Mouse (Mus musculus) gastrocnemius, postnatal 25 days (tissue): ENCODE data around the gene Phldb1. TPM values are rescaled to one million over a fixed set of nuclear protein-coding genes. Genes with fewer than 3 reads are reported as not detected.
A peak's percentile ranks its signal among the peaks of the same experiment; 100 is the strongest.
"Not testable (repeated sequence)": the region's sequence is repeated elsewhere in the genome, so short reads cannot be mapped to it uniquely, and the experiment has no call there.

Experiments
- DNase-seq: peaks from one replicate; pipeline ENCODE4 v3.0.0; 2022
- long read RNA-seq, 2 experiments: library from polyadenylated mRNA; stranded (forward); transcript quantifications; one replicate each; pipeline ENCODE4 v2.0.0; 2021
- total RNA-seq, 2 experiments: library from RNA; stranded (reverse); gene quantifications; 1 replicate in 1 of 2; 2 replicates in 1 of 2; pipeline ENCODE4 v1.2.3; 2021

The Phldb1 gene
- 10 to 100 TPM; 38.0 to 40.5 TPM for total RNA-seq
- long read RNA-seq, experiment 1, partial matches to known transcripts, result 2 of 8 reads
- long read RNA-seq, experiment 1, other reads (novel, unspliced or antisense), result 6 of 8 reads
- long read RNA-seq, experiment 2, partial matches to known transcripts, result 5 of 14 reads
- long read RNA-seq, experiment 2, other reads (novel, unspliced or antisense), result 9 of 14 reads

DNA sequence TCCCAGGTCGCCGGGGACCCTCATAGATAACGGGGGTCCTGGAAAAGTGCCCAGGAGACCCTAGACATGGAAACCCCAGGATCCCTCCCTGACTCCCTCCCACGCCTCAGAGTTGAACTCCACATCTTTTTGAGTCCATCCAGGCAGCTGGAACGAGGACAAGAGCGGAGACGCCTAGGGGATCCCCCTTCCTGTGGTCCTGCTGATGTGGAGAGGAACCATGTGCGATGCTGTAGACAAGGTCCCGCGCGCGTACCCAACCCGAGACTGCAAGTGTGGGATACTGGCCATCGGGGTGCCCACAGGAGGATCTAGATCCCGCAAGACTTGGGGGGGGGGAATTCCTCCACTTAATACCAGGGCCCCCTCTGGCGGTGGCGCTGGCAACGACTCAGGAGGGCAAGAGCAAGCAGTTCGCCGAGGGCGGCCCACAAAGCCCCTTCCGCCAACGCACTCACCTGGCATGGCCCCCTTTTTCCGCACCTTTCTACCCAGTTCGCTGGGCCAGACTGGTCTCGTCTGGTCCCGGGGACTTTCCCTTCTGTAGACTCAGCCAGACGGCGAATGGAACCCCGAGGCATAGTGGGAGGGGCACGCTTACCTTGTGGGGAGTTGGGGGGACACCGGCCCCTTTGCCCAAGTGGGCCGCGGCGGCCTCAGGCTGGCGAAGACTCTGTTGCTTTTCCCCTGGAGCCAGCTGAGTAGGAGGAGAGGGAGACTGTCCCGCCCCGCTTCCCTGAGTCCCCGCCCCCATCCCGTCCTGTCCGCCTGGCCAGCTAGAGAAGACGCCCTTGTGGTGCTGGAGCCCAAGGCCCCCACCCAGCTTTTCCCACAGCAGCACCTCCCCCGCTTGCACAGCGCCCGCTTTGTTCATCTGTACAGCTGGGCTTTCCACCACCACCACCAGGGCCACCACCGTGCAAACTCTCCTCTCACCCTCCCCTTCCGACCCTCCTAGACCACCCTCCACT, at the start of gene Phldb1:
Gene Phldb1 (minus strand): TSS at position 675 of the 971 bp plus-strand sequence.
- peak; percentile 88 for DNase-seq

DNA sequence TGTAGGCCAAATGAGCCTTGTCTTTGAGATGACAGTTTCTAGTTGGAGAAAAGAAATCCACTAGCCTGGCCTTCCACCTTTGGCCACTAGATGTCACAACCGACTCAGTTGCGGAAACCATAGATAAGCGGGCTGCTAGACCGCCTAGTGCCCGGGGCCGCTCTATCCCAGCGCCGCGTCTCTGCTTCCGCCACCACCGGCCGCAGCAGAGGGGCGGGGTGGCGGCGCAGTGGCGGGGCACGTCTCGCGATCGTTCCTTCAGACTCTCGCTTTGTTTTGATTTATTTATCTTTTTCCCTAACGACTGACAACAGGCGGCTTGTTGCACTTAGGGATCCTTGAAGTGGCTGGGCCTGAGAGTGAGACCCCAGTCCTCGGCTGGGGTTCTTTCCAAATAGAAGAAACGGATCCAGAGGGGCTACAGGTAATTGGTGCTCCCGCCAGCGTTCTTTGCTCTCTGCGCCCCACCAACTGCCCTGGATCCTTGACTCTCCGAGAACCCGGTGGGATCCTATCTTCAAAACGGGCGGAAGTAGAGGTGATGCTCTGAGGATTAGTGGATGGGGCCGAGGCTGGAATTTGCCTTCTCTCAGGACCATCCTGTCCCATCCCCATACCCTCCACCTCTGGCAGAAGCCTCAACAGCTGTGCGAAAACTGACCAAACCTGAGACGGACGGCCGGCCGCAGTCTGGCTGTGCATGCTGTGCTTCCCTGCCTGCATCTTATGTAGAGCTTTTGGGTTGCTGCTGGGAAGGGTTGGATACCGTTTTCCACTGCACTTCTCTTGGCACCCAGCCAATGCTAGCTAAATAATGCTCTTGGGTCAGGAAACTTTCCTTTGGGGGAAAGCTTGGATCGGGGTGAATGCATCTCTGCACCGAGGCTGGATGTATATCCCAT, 38.0 kb upstream of the Phldb1 start:
- DNase-seq, result peak; percentile 92

DNA sequence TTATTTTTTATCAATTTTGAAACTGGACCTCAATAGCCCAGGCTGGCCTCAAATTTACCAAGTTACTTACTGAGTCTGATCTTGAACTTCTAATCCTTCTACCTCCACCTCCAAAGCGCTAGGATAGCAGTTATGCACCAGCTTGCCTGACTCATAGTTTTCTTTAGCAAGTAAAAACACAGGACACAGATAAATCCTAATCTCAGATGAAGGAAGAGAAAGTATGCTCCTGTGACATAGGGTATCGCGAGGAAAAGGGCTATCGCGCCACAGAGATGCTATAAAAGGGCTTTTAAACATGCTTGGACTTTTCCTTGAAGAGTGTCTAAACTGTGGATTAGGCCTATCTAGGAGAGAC, 37.4 kb upstream of the Phldb1 start:
- no peak for DNase-seq

DNA sequence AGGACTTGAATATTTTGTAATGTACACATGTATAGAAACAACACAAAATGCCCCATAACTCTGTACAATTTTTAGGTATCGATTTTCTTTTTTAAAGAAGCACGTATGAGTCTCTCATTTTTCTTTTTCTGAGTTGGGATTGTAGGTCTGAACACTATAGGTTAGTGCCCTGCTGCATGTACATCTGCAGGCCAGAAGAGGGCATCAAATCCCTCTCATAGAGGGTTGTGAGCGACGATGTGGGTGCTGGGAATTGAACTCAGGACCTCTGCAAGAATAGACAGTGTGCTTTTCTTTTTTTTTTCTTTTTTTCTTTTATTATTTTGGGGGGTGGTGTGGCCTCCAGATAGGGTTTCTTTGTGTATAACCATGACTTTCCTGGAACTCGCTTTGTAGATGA, 36.4 kb upstream of the Phldb1 start:
- no peak for DNase-seq

DNA sequence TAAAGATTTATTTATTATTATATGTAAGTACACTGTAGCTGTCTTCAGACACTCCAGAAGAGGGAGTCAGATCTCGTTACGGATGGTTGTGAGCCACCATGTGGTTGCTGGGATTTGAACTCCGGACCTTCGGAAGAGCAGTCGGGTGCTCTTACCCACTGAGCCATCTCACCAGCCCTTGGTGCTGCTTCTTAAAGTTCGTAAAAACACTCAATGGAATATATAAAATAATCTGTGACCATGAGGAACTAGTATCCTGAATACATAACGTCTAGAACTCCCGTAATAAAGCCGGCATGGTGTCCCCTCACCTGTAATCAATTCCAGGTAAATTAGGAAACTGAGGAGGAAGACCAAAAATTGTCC, 33.0 kb upstream of the Phldb1 start:
- not testable (repeated sequence) for DNase-seq

DNA sequence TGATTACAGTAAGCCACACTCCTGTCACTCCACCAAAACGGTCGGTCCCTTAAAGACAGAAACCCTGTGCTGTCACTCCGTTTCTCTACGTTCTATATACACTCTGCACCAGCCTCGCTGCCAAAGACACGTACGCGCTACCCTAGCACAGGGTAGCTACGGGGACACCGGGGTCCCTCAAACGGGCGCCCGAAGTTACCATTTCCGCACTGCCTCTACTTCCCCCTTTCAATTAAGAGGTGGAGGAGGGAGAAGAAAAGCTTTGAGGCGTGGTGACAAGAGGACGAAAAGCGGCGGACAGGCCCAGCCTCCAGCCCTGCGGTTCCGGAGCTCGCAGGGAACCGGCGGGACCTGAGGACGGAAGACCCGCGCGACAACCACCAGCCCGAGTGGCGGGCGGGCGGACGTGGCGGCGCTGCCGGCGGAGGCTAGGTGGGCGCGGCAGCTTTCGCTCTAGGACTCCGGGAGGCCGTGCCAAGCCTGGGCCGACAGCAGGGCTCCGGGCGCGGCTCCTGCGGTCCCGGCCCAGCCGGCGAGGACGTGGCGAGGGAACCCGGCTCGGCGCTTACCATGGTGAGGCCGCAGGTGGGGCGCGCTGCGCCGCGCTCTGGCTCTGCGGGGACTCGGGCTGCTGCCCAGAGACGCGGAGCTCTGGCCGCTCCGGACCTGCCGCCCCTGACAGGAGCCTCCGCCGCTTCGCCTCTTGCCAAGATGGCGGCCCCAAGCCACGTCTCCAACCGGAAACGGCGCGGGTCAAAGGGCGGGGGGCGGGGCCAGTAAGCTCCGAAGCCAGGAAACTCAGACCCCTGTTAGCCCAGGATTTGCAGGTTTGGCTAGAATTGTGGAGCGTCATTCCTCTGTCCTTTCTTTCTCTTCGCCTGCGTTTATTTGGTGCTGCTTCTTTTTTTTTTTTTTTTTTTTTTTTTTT, 32.4 kb upstream of the Phldb1 start, which contains the start of the genes Arcn1 and Ift46:
Gene Arcn1 (minus strand): TSS at position 745 of the 928 bp plus-strand sequence.
Gene Ift46 (plus strand): TSS at position 808 of the 928 bp plus-strand sequence.
- peak; percentile 85 for DNase-seq

DNA sequence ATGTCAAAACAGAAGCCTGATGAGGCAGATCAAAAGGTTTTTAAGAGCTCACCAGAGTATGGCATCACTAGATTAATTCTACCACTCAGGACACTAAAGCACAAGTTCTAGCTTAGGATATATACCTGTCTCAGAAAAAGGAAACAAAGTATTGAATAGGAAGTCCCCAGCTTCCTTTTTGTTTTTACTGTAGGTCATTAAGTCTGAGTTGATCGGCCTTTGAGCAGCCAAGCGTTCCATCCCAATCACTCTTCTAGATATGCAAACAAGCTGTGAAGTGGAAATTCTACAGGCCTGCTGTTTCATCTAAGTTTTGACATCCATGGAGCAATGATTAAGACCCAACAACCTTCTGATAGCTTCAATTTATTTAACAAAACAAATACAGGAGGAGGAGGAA, 25.9 kb upstream of the Phldb1 start:
- DNase-seq, result no peak

DNA sequence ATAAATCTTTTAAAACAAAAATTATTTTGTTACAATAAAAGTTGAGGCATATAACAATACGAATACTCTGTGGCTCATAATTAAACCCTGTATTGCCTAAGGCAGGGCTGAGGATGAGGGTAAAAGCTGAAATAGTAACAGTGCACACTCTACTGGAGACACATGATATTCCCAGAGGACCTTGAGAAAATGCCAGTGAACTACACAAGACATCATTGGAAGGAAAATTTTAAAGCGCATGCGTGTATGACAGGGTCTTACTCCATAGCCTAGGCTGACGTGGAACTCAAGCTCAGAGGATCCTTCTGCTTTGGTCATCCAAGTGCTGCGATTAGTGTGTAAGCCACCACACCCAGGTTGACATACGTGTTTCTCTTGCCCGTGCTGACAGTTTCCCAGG, 13.5 kb upstream of the Phldb1 start:
- no peak for DNase-seq

DNA sequence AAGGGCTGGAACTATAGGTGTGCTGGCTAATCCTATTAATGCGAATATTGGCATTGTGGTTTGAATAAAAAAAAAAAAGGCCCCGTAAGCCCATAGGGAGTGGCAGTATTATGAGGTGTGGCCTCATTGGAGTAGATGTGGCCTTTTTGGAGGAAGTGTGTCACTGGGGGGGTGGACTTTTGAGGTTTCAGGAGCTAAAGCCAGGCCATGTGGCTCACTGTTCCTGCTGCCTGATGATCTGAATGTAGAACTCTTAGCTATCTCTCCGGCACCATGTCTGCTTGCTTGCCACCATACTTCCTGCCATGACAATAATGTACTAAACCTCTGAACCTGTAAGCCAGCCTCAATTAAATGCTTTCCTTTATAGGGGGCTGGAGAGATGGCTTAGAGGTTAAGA, 12.3 kb upstream of the Phldb1 start:
- no peak for DNase-seq

DNA sequence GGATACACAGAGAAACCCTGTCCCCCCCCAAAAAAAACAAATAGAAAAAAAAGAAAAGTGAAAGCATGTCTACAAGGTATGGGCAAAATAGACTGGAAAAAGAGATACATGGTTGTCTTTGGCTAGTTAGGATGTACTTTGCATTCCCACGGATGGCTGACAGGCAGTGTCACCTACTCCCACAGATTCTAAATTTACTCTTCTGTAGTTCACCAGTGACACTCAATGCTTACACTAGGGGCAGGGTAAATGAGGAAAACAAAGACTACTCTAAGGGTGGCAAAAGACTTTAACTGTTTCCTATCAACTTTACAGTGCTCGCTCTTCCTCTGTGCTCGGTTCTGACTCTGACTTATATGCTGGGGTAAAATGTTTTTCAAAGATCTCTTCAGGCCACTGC, 11.7 kb upstream of the Phldb1 start:
- DNase-seq, result no peak

DNA sequence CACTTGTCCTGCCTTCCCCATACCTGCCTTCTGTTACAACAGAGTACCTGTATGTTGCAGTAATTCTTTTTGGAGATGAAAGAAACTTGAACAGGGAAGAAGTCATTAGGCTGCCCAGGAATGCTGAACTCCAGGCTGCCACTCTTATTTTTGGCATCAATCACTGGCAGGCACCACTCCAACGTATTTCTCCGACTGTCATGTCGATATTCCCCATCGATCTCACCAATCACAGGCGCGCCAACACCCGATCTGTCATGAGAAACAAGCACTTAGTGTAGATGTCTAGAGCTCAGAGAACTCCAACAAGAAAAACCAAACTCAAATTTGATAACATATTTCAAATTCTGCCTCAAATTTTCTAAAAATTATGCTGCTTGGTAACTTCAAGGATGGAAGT, 10.4 kb upstream of the Phldb1 start:
- no peak for DNase-seq

DNA sequence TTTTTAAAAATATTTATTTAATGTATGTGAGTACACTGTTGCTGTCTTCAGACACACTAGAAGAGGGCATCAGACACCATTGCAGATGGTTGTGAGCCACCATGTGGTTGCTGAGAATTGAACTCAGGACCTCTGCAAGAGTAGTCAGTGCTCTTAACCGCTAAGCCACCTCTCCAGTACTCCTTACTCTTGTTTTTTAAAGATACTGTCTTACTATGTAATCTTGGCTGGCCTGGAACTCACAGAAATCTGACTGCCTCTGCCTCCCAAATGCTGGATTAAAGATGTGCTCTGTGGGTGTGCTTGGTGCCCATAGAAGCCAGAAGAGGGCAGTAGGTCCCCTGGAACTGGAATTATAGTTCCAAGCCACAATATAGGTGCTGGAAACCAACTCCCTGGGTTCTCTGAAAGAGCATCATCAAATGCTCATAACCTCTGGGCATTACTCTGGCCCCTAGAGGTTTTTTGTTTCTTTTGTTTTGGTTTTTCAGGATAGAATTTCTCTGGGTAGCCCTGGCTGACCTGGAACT, 5.7 kb upstream of the Phldb1 start:
- no peak for DNase-seq

DNA sequence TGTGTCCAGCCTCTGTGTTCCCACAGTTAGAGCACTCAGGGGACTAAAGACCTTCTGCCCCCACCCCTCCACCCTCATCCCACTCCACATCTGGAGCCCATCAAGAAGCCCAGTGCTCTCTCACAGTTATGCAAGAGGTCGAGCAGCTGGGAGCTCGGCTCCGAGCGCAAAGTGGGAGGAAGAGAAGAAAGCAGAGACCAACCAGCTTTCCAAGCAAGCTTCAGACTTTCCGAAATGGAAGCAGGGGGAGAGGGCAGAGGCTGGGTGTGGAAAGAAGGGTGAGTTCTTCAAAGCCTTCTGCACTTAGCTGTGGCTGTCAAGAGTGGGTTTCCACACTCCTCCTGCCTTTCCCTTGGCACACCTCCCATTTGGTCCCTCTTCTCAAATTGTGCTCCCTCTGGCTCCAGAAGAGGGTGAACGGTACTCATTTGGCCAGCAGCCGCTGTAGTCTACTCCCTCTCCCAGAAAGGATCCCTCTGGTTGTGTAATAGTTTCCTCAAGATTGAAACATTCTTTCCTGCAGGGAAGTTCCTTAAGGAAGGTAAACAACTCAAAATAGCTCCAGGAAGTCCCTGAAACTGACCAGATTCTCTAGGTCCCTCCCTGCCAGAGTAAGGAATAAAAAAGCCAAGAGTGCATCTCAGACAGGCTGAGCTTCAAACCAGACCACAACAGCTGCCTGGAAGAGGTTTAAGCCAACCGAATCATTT, 2.4 kb upstream of the Phldb1 start:
- peak; percentile 87 for DNase-seq

DNA sequence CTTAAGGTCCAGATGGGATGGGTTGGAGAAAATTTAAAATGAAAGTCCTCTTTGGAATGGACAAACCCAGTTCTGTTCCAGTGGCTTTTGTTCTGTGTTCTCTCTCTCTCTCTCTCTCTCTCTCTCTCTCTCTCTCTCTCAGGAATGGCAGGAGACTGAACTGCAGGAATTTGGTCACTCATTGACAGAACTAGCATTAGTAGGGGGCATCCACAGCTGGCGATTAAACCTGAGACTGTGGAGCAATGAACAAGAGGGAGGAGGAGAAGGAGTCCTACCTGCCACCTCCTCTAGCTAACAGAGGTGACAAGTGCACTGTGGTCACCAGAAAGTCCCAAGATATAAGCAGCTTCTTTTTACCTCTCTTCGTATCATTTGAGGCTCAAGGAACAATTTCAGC, 1.3 kb upstream of the Phldb1 start:
- no peak for DNase-seq

DNA sequence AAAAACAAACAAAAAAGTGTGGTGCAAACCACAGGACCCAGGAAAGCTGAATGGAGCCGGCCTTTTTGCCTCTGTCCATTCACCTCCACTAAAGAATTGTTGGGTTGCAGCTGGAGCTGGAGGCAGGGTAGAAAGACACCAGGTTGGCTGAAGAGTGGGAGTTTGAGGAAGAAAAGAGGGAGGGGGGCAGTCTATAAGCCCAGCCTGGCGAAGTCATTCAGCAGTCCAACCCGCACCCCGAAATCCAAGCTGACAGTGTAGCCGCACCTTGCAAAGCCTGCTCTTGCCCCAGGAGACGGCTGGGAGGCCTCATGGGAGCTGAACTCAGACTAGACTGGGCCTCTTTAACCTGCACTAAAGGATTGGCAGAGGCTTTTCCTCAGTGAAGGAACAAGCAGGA, 888 bp upstream of the Phldb1 start:
- DNase-seq, result no peak

DNA sequence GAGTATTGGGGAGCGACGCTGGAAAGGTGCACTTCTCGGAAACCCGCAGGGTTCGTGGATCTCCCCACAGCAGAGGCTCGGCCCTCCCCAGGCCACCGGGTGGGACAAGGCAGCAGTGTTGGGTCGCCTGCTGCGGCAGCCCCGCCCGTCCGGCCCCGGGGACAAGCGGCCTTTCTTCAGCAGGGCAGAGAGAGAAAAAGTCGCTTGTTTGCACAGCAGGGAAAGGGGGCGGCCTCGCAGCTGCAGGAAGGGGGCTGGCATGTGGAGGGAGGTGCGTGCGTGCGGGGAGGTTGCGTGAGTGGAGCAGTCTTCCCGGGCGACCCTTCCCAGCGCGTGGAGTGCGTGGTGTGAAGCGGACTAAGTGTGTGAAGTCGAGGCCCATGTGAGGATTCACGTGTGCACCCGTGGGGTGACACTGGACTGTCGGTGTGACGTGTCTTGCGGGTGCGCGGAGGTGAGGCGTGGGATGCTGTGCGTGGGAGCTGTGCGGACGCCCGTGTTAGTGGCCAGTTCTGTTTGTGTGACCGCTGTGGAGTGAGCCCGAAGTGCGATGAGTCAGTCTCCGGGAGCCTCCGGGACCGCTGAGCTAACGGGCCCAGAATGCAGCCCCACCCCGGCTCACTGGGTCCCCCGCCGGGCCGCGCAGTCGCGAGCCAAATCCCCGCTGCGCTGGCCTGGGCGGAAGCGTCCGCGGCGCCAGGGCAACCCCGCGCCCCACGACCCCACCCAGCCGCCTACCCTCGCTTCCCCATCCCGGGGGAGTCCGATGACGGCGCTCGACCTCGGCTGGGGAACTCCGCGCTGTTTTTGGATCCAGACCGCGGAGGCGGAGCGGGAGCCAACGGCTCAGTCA, 1.1 kb downstream of the Phldb1 start:
- DNase-seq, result peak; percentile 89

DNA sequence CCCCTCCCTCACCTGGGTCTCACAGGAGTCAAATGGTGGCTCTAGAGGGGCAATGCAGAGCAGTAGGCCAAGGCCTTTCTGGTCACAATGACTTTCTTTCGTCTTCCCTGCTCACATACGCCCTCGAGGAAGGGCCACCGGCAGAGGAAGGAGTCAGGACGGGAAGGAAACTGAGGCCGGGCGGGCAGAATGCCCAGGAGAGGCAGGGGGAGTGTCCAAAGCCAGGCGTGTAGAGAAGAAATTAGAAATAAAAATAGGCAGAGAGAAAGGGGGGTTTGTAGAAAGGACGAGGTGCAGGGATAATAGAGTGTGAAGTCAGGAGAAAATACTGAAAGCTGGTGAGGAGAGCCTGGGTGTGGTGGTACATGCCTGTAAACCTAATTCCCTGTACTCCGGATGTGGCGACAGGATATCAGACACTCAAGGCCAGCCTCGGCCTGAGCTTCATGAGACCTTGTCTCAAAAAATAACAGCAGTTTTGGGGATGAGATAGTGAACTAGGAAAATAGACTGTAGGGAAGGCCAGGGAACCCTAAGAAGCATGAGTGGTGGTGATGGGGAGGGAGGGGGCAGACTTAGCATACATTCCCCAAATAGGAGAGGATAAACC, 2.0 kb downstream of the Phldb1 start:
- DNase-seq, result no peak

DNA sequence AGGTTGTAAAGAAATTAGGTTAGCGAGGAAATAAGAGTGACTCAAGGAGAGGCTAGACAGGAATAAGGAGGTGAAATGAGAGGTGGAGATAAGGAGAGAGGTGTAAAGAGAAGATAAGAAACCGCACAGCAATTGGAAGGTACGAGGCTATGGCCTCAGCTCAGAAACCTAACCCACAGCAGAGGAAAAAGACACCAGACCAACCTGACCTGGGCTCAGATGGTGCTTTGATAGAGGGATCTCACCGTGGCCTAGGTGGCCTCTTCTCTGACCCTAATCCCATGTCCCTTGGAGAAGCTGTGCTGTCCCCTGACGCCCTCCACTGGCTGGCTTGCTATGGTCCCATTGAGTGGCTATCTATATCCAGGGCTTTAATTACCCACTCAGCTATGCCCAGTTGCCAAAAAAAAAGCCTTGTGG, 2.9 kb downstream of the Phldb1 start:
- no peak for DNase-seq

DNA sequence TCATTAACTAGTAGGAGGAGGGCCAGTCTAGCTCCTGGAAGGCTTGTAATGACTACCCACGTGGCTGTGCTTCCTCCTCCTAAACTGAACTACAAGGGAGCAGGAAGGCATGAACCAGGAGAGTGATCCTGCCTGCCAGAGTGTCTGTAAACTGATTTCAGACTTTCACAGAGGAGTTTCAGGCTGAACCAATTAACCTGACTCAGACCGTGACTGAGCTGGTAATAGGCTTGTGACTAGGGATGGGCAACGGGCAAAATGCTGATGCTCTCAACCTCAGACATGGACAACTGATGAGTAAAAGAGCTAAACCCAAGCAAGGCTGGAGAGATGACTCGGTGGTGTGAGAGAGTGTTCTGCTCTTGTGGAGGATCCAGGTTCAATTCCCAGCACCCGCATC, 7.6 kb downstream of the Phldb1 start:
- DNase-seq, result no peak
